In the genomic region with DNA sequence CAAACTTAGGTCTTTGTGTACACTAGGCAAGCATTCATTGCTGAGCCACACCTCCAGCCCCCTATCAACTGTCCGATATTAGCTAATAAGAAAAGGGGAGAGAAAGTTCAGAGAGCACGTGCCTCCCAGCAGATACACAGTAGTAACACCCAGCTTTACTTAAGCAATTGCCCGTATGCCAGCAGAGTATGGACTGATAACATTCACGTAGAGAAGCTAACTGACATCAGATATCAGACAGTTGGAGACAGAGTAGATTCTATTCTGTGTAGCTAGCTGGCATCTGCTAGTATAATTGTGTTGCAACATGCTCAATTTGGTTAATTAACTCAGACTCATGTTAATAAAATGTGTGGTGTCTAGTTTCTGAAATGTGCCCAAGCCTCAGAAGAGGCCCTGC, we compare ENCODE assay signal across 25 mouse cellular contexts. TPM values are rescaled to one million over a fixed set of nuclear protein-coding genes. Genes with fewer than 3 reads are reported as not detected.
DNase-seq lines count a peak whose midpoint lies in the region; ATAC-seq and TF ChIP-seq lines count a peak whose summit lies in the region.
"Had no signal": no experiment of that assay in that cellular context is flagged by ENCODE, and none has a peak within 500 bp of the region (broad histone marks: within the 10 kb centered on the region; RNA-seq: fewer than 3 reads in every experiment).

No protein-coding gene starts in this region.

- no peaks in the 10 kb centered on the region for H3K27me3 ChIP-seq in liver, embryonic 12.5 days (replicated peaks)
- H3K27me3 ChIP-seq in liver, postnatal 0 days (ENCODE audit: insufficient read depth, low read length), result no peaks in the 10 kb centered on the region
- H3K27me3 ChIP-seq in heart, embryonic 11.5 days (ENCODE audit: control insufficient read depth, insufficient read depth, low read length), result no peaks in the 10 kb centered on the region
- no peaks in the 10 kb centered on the region for H3K27me3 ChIP-seq in midbrain, postnatal 0 days (ENCODE audit: insufficient read depth, low read length)
- H3K27me3 ChIP-seq: limb, embryonic 12.5 days; midbrain, embryonic 15.5 days; neural tube, embryonic 12.5 days had no signal

- H3K36me3 ChIP-seq in liver, embryonic 12.5 days, result peaks cover 33% of the 10 kb centered on the region
- peaks cover 22% of the 10 kb centered on the region for H3K36me3 ChIP-seq in liver, postnatal 0 days (replicated peaks; ENCODE audit: insufficient read depth, low read length)
- peaks cover 4% of the 10 kb centered on the region; the same call in 1 of the 2 replicates for H3K36me3 ChIP-seq in heart, embryonic 11.5 days (ENCODE audit: control insufficient read depth, insufficient read depth, low read length)
- no peaks in the 10 kb centered on the region for H3K36me3 ChIP-seq in midbrain, postnatal 0 days (ENCODE audit: insufficient read depth, low read length)

- peak; percentile 65 for DNase-seq in Muller cell, postnatal 12 days (ENCODE audit: inconsistent ontology term)
- no peak for DNase-seq in liver, postnatal 0 days
- DNase-seq in thymus, postnatal 14 days, result no peak
- no peak for DNase-seq in heart, adult 11 months
- no peak for DNase-seq in midbrain, postnatal 0 days (ENCODE audit: low spot score)
- DNase-seq: adrenal gland, postnatal 25 days; B cell, adult 2 months; cerebellum, adult 2 months; cerebellum, postnatal 14 days; kidney, adult 8-10 months; kidney, postnatal 14 days; lung, adult 18-20 months; right cerebral cortex, adult 18-20 months had no signal

- no peak overlapping the region for H3K4me3 ChIP-seq in liver, embryonic 12.5 days
- H3K4me3 ChIP-seq in liver, postnatal 0 days (ENCODE audit: low read depth, low read length), result no peak overlapping the region
- no peak overlapping the region for H3K4me3 ChIP-seq in heart, embryonic 11.5 days (ENCODE audit: low read depth, low read length)
- H3K4me3 ChIP-seq in midbrain, postnatal 0 days (ENCODE audit: low read depth, low read length), result no peak overlapping the region
- H3K4me3 ChIP-seq: erythroblast, embryonic 14.5 days; left cerebral cortex, adult 2 months; limb, embryonic 12.5 days; midbrain, embryonic 10.5 days; midbrain, embryonic 15.5 days; neural tube, embryonic 12.5 days had no signal

- TF ChIP-seq CTCF in liver, postnatal 0 days (IDR thresholded peaks at IDR 0.05; ENCODE audit: low read depth), result no peak
- TF ChIP-seq CTCF in midbrain, postnatal 0 days (IDR thresholded peaks at IDR 0.05), result no peak

- peaks cover 49% of the 10 kb centered on the region for H3K4me1 ChIP-seq in liver, embryonic 12.5 days
- peaks cover 24% of the 10 kb centered on the region for H3K4me1 ChIP-seq in liver, postnatal 0 days (ENCODE audit: insufficient read depth)
- peaks cover 8% of the 10 kb centered on the region; the same call in 1 of the 2 replicates for H3K4me1 ChIP-seq in heart, embryonic 11.5 days (ENCODE audit: control insufficient read depth, insufficient read depth, low read length)
- H3K4me1 ChIP-seq in midbrain, postnatal 0 days (ENCODE audit: insufficient read depth, low read length), result peaks cover 6% of the 10 kb centered on the region; the same call in 1 of the 2 replicates

- 25% methylated on average over 4 of the region's 4 CpGs for WGBS in liver, embryonic 12.5 days (ENCODE audit: insufficient replicate concordance)
- 37% methylated on average over 4 of the region's 4 CpGs for whole genome bisulfite sequencing in liver, postnatal 0 days (ENCODE audit: insufficient replicate concordance)
- WGBS in heart, embryonic 11.5 days (ENCODE audit: insufficient replicate concordance), result 73% methylated on average over 4 of the region's 4 CpGs
- WGBS in midbrain, postnatal 0 days, result 89% methylated on average over 4 of the region's 4 CpGs

- peak overlapping the region; percentile 16; the same call in 1 of the 2 replicates for H3K4me2 ChIP-seq in liver, embryonic 12.5 days
- no peak overlapping the region for H3K4me2 ChIP-seq in liver, postnatal 0 days (ENCODE audit: low read depth, low read length)
- H3K4me2 ChIP-seq in heart, embryonic 11.5 days, result no peak overlapping the region
- H3K4me2 ChIP-seq in midbrain, postnatal 0 days (ENCODE audit: low read depth, low read length, poor library complexity, severe bottlenecking), result no peak overlapping the region
- H3K4me2 ChIP-seq: limb, embryonic 12.5 days; midbrain, embryonic 15.5 days; neural tube, embryonic 12.5 days had no signal

- ATAC-seq in liver, embryonic 12.5 days, result no peak
- no peak for ATAC-seq in liver, postnatal 0 days
- ATAC-seq in heart, embryonic 11.5 days (replicated peaks; ENCODE audit: insufficient number of reproducible peaks, low FRiP score, low TSS enrichment), result no peak
- no peak for ATAC-seq in midbrain, postnatal 0 days (ENCODE audit: low FRiP score)
- ATAC-seq: forebrain, embryonic 16.5 days; hindbrain, embryonic 16.5 days; lung, postnatal 0 days; midbrain, embryonic 15.5 days had no signal

- peak overlapping the region; percentile 65 for H3K27ac ChIP-seq in liver, embryonic 12.5 days
- no peak overlapping the region for H3K27ac ChIP-seq in liver, postnatal 0 days (ENCODE audit: low read depth)
- no peak overlapping the region for H3K27ac ChIP-seq in heart, embryonic 11.5 days (ENCODE audit: low read depth, low read length)
- no peak overlapping the region for H3K27ac ChIP-seq in midbrain, postnatal 0 days (ENCODE audit: low read depth, low read length)
- H3K27ac ChIP-seq: left cerebral cortex, adult 2 months; limb, embryonic 12.5 days; macrophage; midbrain, embryonic 10.5 days; midbrain, embryonic 15.5 days; neural tube, embryonic 12.5 days had no signal

- peak overlapping the region; percentile 24; the same call in 1 of the 2 replicates for H3K9ac ChIP-seq in liver, embryonic 12.5 days
- no peak overlapping the region for H3K9ac ChIP-seq in liver, postnatal 0 days (replicated peaks)
- H3K9ac ChIP-seq in heart, embryonic 11.5 days (ENCODE audit: low read depth, low read length), result no peak overlapping the region
- H3K9ac ChIP-seq in midbrain, postnatal 0 days (replicated peaks; ENCODE audit: low read length, poor library complexity, severe bottlenecking), result no peak overlapping the region
- H3K9ac ChIP-seq: limb, embryonic 12.5 days; midbrain, embryonic 15.5 days; neural tube, embryonic 12.5 days had no signal

- H3K9me3 ChIP-seq in liver, embryonic 12.5 days (replicated peaks), result no peaks in the 10 kb centered on the region
- no peaks in the 10 kb centered on the region for H3K9me3 ChIP-seq in liver, postnatal 0 days (ENCODE audit: low read length)
- H3K9me3 ChIP-seq in heart, embryonic 11.5 days (replicated peaks; ENCODE audit: control insufficient read depth, low read length), result no peaks in the 10 kb centered on the region
- H3K9me3 ChIP-seq in midbrain, postnatal 0 days (ENCODE audit: low read length), result no peaks in the 10 kb centered on the region
- H3K9me3 ChIP-seq: limb, embryonic 12.5 days; midbrain, embryonic 10.5 days; midbrain, embryonic 15.5 days; neural tube, embryonic 12.5 days had no signal

- TF ChIP-seq EP300 in liver, postnatal 0 days (IDR thresholded peaks at IDR 0.05; ENCODE audit: low read depth), result peak; percentile 80

RNA-seq across cellular contexts. Expression of a gene that starts 3.0 kb away (rescaled TPM):
- polyA plus RNA-seq in liver, embryonic 12.5 days (2016; fragmentation: Nextera tagmentation; extraction: Ambion mirVana), result 26.4 and 27.1 TPM in 2 replicates
- 13.5 and 13.7 TPM in 2 replicates for polyA plus RNA-seq in liver, postnatal 0 days (2015; fragmentation: Nextera tagmentation; extraction: Ambion mirVana)
- 47.4 and 51.3 TPM in 2 replicates for polyA plus RNA-seq in heart, embryonic 11.5 days (2014; fragmentation: Nextera tagmentation; extraction: Ambion mirVana)
- total RNA-seq in midbrain, postnatal 0 days (2014; rRNA removed), result 77.3 and 85.1 TPM in 2 replicates
- 46.2 and 49.4 TPM in 2 replicates for polyA plus RNA-seq in midbrain, postnatal 0 days (2015; fragmentation: Nextera tagmentation; extraction: Ambion mirVana)

RNA-seq across cellular contexts. Expression of a gene that starts 3.3 kb away (rescaled TPM):
- 64.0 and 65.8 TPM in 2 replicates for polyA plus RNA-seq in liver, embryonic 12.5 days (2016; fragmentation: Nextera tagmentation; extraction: Ambion mirVana)
- 32.6 and 36.5 TPM in 2 replicates for polyA plus RNA-seq in liver, postnatal 0 days (2015; fragmentation: Nextera tagmentation; extraction: Ambion mirVana)
- polyA plus RNA-seq in heart, embryonic 11.5 days (2014; fragmentation: Nextera tagmentation; extraction: Ambion mirVana), result 69.7 and 70.2 TPM in 2 replicates
- total RNA-seq in midbrain, postnatal 0 days (2014; rRNA removed), result 74.2 and 95.7 TPM in 2 replicates
- polyA plus RNA-seq in midbrain, postnatal 0 days (2015; fragmentation: Nextera tagmentation; extraction: Ambion mirVana), result 154 and 158 TPM in 2 replicates

RNA-seq across cellular contexts. Expression of a gene that starts 49.1 kb away (rescaled TPM):
- polyA plus RNA-seq in liver, embryonic 12.5 days (2016; fragmentation: Nextera tagmentation; extraction: Ambion mirVana), result 24.2 and 24.4 TPM in 2 replicates
- polyA plus RNA-seq in liver, postnatal 0 days (2015; fragmentation: Nextera tagmentation; extraction: Ambion mirVana), result 39.0 and 41.2 TPM in 2 replicates
- polyA plus RNA-seq in heart, embryonic 11.5 days (2014; fragmentation: Nextera tagmentation; extraction: Ambion mirVana), result 38.0 and 41.3 TPM in 2 replicates
- total RNA-seq in midbrain, postnatal 0 days (2014; rRNA removed), result 19.5 and 19.8 TPM in 2 replicates
- 77.3 and 96.7 TPM in 2 replicates for polyA plus RNA-seq in midbrain, postnatal 0 days (2015; fragmentation: Nextera tagmentation; extraction: Ambion mirVana)
